Mouse (Mus musculus): ENCODE data around the gene Gm8122. TPM values are rescaled to one million over a fixed set of nuclear protein-coding genes. Genes with fewer than 3 reads are reported as not detected.

Gm8122 gene
- polyA plus RNA-seq, 1 experiment from 2014 or later = not detected

Other genes with a start within 250 kb of the Gm8122 start
- not detected in 2 replicates for gene Gm8082, start 241.7 kb downstream of the Gm8122 start, polyA plus RNA-seq (2014; fragmentation: Nextera tagmentation; extraction: Ambion mirVana)
- gene Gm10376, start 219.7 kb downstream of the Gm8122 start, polyA plus RNA-seq (2014; fragmentation: Nextera tagmentation; extraction: Ambion mirVana) = not detected in 2 replicates
- gene Gm8094, start 158.7 kb downstream of the Gm8122 start, polyA plus RNA-seq (2014; fragmentation: Nextera tagmentation; extraction: Ambion mirVana) = not detected in 2 replicates
- not detected in 2 replicates for gene Gm8104, start 134.7 kb downstream of the Gm8122 start, polyA plus RNA-seq (2014; fragmentation: Nextera tagmentation; extraction: Ambion mirVana)
- gene Gm7233, start 55.4 kb downstream of the Gm8122 start, polyA plus RNA-seq (2014; fragmentation: Nextera tagmentation; extraction: Ambion mirVana) = not detected in 2 replicates
- not detected in 2 replicates for gene Gm8126, start 23.3 kb upstream of the Gm8122 start, polyA plus RNA-seq (2014; fragmentation: Nextera tagmentation; extraction: Ambion mirVana)
- not detected in 2 replicates for gene Gm9732, start 39.7 kb upstream of the Gm8122 start, polyA plus RNA-seq (2014; fragmentation: Nextera tagmentation; extraction: Ambion mirVana)
- gene Gm8127, start 58.5 kb upstream of the Gm8122 start, polyA plus RNA-seq (2014; fragmentation: Nextera tagmentation; extraction: Ambion mirVana) = not detected in 2 replicates
- not detected in 2 replicates for gene 1700001F09Rik, start 112.5 kb upstream of the Gm8122 start, polyA plus RNA-seq (2014; fragmentation: Nextera tagmentation; extraction: Ambion mirVana)
- gene Gm8138, start 181.0 kb upstream of the Gm8122 start, polyA plus RNA-seq (2014; fragmentation: Nextera tagmentation; extraction: Ambion mirVana) = not detected in 2 replicates

All from embryonic facial prominence, embryonic 11.5 days (tissue).